1 mouse cellular context compared by ENCODE assay signal in genomic region chr3:79529499-79530096, GRCm38 (mm10).
TF ChIP-seq lines count a peak whose summit lies in the region.

No protein-coding gene starts in this region.

TF ChIP-seq in MEL, 35 proteins besides CTCF, POLR2A, EP300 and RAD21 (continued from another document):
- TF ChIP-seq GATA1 (IDR thresholded peaks at IDR 0.05; ENCODE audit: low read depth, low read length), result peak; percentile 72
- TF ChIP-seq CHD2 (IDR thresholded peaks at IDR 0.05; ENCODE audit: low read length), result no peak
- no peak for TF ChIP-seq GABPA (IDR thresholded peaks at IDR 0.05; ENCODE audit: low read depth, low read length)
- TF ChIP-seq MAFK (IDR thresholded peaks at IDR 0.05; ENCODE audit: borderline replicate concordance, low read depth, low read length), result no peak
- TF ChIP-seq CHD1 (IDR thresholded peaks at IDR 0.05; ENCODE audit: low read depth, low read length), result no peak
- peak; percentile 79 for TF ChIP-seq MYC (IDR thresholded peaks at IDR 0.05; ENCODE audit: low read depth, low read length)
- no peak for TF ChIP-seq HCFC1 (IDR thresholded peaks at IDR 0.05; ENCODE audit: low read depth, low read length)
- no peak for TF ChIP-seq ZKSCAN1 (IDR thresholded peaks at IDR 0.05; ENCODE audit: low read depth, low read length)
- peak; percentile 65; the same call in 1 of the 2 replicates for TF ChIP-seq BHLHE40 (IDR thresholded peaks at IDR 0.05; ENCODE audit: borderline replicate concordance, low read depth, low read length)
- no peak for TF ChIP-seq ZNF384 (IDR thresholded peaks at IDR 0.05; ENCODE audit: low read depth, low read length)
- no peak for TF ChIP-seq E2F4 (IDR thresholded peaks at IDR 0.05; ENCODE audit: borderline replicate concordance, low read depth, low read length)
- no peak for TF ChIP-seq MAZ (IDR thresholded peaks at IDR 0.05; ENCODE audit: low read depth, low read length)
- TF ChIP-seq MEF2A (IDR thresholded peaks at IDR 0.05; ENCODE audit: extremely low read depth, insufficient replicate concordance, low read depth, low read length, poor library complexity, severe bottlenecking), result no peak
- TF ChIP-seq NRF1 (IDR thresholded peaks at IDR 0.05; ENCODE audit: insufficient read depth, low read depth, low read length, poor library complexity, severe bottlenecking), result no peak
- TF ChIP-seq TBP (IDR thresholded peaks at IDR 0.05; ENCODE audit: low read depth, low read length), result no peak
- no peak for TF ChIP-seq POLR2AphosphoS2 (IDR thresholded peaks at IDR 0.05; ENCODE audit: low read length)
- peak; percentile 77 for TF ChIP-seq SIN3A (IDR thresholded peaks at IDR 0.05; ENCODE audit: low read length)
- TF ChIP-seq ZMIZ1 (IDR thresholded peaks at IDR 0.05; ENCODE audit: low read depth, low read length), result no peak
- TF ChIP-seq ELF1 (IDR thresholded peaks at IDR 0.05; ENCODE audit: low read depth, low read length), result no peak
- peak; percentile 23; the same call in 1 of the 2 replicates for TF ChIP-seq TCF12 (IDR thresholded peaks at IDR 0.05; ENCODE audit: low read depth, low read length)
- no peak for TF ChIP-seq JUND (IDR thresholded peaks at IDR 0.05; ENCODE audit: low read depth, low read length)
- TF ChIP-seq KAT2A (conservative IDR thresholded peaks at IDR 0.05; ENCODE audit: low read depth, low read length), result no peak
- TF ChIP-seq USF2 (IDR thresholded peaks at IDR 0.05; ENCODE audit: borderline replicate concordance in 1 of 2, insufficient read depth in 1 of 2, low read depth in 1 of 2, low read length in 2 of 2), result no peak
